Mouse (Mus musculus): ENCODE results near the gene Dmxl2.

GRCm38 (mm10) chr9:54520286-54520685 lies 18.9 kb upstream of the Dmxl2 start:
- TF ChIP-seq CTCF (IDR thresholded peaks at IDR 0.05; ENCODE audit: extremely low read depth, insufficient read length, insufficient replicate concordance, low read depth, low read length) (no peak), POLR2A (IDR thresholded peaks at IDR 0.05; ENCODE audit: low read depth, low read length) (no peak)
